Mouse (Mus musculus) forebrain, embryonic 13.5 days (tissue): ENCODE measurements around the gene Proser2. TPM values are rescaled to one million over a fixed set of nuclear protein-coding genes. Genes with fewer than 3 reads are reported as not detected.
"Not testable (repeated sequence)": the region's sequence is repeated elsewhere in the genome, so short reads cannot be mapped to it uniquely, and the experiment has no call there.

Experiments used
- ATAC-seq: fragments of 200-750 bp; cut with Nextera tagmentation; 2 replicates; pipeline ENCODE4 v1.8.0; 2017
- H3K27ac ChIP-seq: fragments of 300-500 bp; sonication (generic); 2 replicates; pipeline ENCODE4 v1.5.1; 2015; ENCODE audit warnings: inconsistent platforms, mild to moderate bottlenecking, moderate library complexity
- H3K27me3 ChIP-seq: fragments of 300-500 bp; sonication (generic); 2 replicates; pipeline ENCODE4 v1.6.1; 2015; ENCODE audit warnings: mild to moderate bottlenecking, inconsistent platforms
- H3K36me3 ChIP-seq: fragments of 300-500 bp; sonication (generic); 2 replicates; pipeline ENCODE4 v1.6.1; 2015; ENCODE audit warnings: mild to moderate bottlenecking, inconsistent platforms; ENCODE audit not compliant: poor library complexity, severe bottlenecking
- H3K4me1 ChIP-seq: fragments of 300-500 bp; sonication (generic); 2 replicates; pipeline ENCODE4 v1.6.1; 2015; ENCODE audit warnings: inconsistent platforms
- H3K4me2 ChIP-seq: fragments of 300-500 bp; sonication (generic); 2 replicates; pipeline ENCODE4 v1.6.1; 2015; ENCODE audit warnings: inconsistent platforms, mild to moderate bottlenecking, moderate library complexity
- H3K4me3 ChIP-seq: fragments of 300-500 bp; sonication (generic); 2 replicates; pipeline ENCODE4 v1.5.1; 2015; ENCODE audit warnings: mild to moderate bottlenecking, inconsistent platforms
- H3K9ac ChIP-seq: fragments of 300-500 bp; sonication (generic); 2 replicates; pipeline ENCODE4 v1.6.1; 2015; ENCODE audit warnings: mild to moderate bottlenecking, inconsistent platforms
- H3K9me3 ChIP-seq: fragments of 300-500 bp; sonication (generic); replicated peaks from 2 replicates; pipeline ENCODE4 v1.6.1; 2016; ENCODE audit warnings: inconsistent platforms
- WGBS: fragments of 180-500 bp; shearing (Covaris S2); methylation state at CpG from one replicate; pipeline ENCODE4 v1.1.7; 2015; 5-methylcytosine and 5-hydroxymethylcytosine counted together
- polyA plus RNA-seq: library from polyadenylated mRNA; unstranded; fragments of >200 nt; fragmentation: Nextera tagmentation; extraction: Ambion mirVana; gene quantifications from 2 replicates; pipeline ENCODE4 v1.2.1, GENCODE M21; 2015

Gene Proser2
- polyA plus RNA-seq, 1 experiment from 2014 or later = 2.4 TPM

DNA sequence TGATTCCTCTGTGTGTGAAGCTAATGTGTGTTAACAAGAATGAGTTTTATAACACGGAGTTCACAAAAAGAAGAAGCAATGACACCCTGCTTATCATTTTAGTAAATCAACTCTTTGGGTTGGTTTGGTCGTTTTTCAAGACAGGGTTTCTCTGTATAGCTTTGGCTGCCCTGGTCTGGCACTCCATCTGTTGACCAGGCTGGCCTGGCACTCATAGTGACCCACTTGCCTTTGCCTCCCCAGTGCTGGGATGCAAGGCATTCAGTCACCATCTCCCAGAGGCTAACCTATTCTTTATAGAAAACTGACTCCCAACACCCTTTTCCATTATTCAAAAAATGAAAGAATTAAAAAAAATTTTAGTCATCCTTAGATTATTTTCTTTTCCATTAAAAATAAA is 8.9 kb downstream of the Proser2 start:
- H3K36me3 ChIP-seq = no peaks in the 10 kb centered on the region
- no peaks in the 10 kb centered on the region for H3K4me1 ChIP-seq
- H3K4me3 ChIP-seq = no peak overlapping the region
- no peaks in the 10 kb centered on the region for H3K27me3 ChIP-seq
- H3K9me3 ChIP-seq = no peaks in the 10 kb centered on the region
- no peak overlapping the region for H3K9ac ChIP-seq
- no peak overlapping the region for H3K27ac ChIP-seq
- 69% methylated on average over 2 of the region's 2 CpGs for WGBS
- H3K4me2 ChIP-seq = no peak overlapping the region
- no peak for ATAC-seq

DNA sequence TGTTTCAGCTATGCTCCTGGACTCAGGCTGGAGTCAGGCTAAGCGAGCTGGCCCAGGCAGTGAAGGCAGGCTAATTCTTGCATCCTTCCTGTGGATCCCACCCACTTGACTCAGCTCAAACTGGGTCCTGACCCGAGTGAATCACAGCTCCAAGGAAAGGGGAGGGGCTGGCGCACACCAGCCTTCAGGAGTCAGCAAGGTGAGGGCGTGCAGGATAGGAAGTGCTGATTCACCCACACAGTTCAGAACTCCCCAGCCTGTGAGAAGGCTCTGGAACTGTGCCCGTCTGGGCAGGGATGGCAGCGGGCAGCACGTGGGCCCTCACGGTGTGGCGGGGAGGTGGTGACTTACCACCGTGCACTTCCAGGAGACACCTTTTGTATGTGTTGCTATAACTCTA is 11.8 kb downstream of the Proser2 start:
- no peaks in the 10 kb centered on the region for H3K9me3 ChIP-seq
- no peak overlapping the region for H3K4me2 ChIP-seq
- H3K36me3 ChIP-seq = no peaks in the 10 kb centered on the region
- 82% methylated on average over 10 of the region's 10 CpGs for WGBS
- no peak overlapping the region for H3K27ac ChIP-seq
- H3K27me3 ChIP-seq = no peaks in the 10 kb centered on the region
- no peak overlapping the region for H3K9ac ChIP-seq
- ATAC-seq = no peak
- no peaks in the 10 kb centered on the region for H3K4me1 ChIP-seq
- H3K4me3 ChIP-seq = no peak overlapping the region

DNA sequence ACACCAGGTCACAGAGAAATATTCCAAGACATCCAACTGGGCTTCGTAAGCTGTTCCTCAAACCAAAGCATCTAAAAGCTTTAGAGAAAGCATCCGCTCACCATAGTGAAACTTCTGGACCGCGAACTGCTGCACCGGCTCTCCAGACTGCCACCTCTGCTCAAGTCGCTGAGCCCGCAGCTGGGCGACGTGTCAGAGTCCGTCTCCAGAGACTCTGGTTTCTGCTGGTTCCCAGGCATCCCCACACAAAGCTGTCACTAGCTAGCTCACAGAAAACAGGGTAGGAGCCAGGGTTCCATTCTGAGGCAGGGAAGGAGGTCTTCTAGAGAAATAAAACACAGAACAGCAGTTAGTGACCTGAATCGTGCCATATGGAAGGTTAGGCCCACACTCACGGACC is 16.2 kb downstream of the Proser2 start:
- H3K4me3 ChIP-seq = no peak overlapping the region

DNA sequence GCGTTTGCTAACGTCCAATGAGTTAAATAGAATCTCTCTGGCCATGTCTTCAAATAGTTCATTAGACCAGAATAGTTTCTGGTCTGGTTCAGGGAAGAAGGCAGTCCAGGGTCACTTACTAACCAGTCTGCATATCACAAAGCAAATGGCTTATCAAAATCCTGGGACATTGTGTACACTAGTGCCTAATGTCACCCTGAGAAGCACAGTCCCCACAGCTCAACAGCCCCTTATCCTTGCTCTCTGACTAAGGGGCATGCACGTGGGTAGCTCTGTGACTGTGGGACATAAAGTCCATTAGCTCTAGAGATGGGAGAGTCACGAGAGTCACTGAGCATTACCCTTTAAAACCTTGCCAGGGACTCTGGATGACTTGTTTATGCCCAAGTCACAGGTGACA is 17.4 kb downstream of the Proser2 start:
- Histone ChIP-seq H3K27ac (no peak overlapping the region), H3K4me1 (no peaks in the 10 kb centered on the region), H3K4me3 (no peak overlapping the region), H3K36me3 (no peaks in the 10 kb centered on the region), H3K9ac (no peak overlapping the region), H3K9me3 (no peaks in the 10 kb centered on the region), H3K4me2 (no peak overlapping the region), H3K27me3 (no peaks in the 10 kb centered on the region)
- no peak for ATAC-seq
- WGBS = 68% methylated on average over 4 of the region's 4 CpGs

More for the DNA sequence above, 16.2 kb downstream of the Proser2 start:
- no peaks in the 10 kb centered on the region for H3K36me3 ChIP-seq
- ATAC-seq = no peak
- H3K27me3 ChIP-seq = no peaks in the 10 kb centered on the region
- H3K9me3 ChIP-seq = no peaks in the 10 kb centered on the region
- H3K4me1 ChIP-seq = no peaks in the 10 kb centered on the region
- H3K27ac ChIP-seq = no peak overlapping the region
- H3K9ac ChIP-seq = no peak overlapping the region
- no peak overlapping the region for H3K4me2 ChIP-seq
- 75% methylated on average over 12 of the region's 12 CpGs for WGBS

- H3K4me2 ChIP-seq = no peak overlapping the region
- no peak overlapping the region for H3K4me3 ChIP-seq
- H3K4me1 ChIP-seq = peaks cover 4% of the 10 kb centered on the region
- no peak overlapping the region for H3K27ac ChIP-seq
- WGBS = 96% methylated on average over 2 of the region's 2 CpGs
- H3K9me3 ChIP-seq = no peaks in the 10 kb centered on the region
- H3K27me3 ChIP-seq = peaks cover 18% of the 10 kb centered on the region
- ATAC-seq = no peak
- H3K36me3 ChIP-seq = no peaks in the 10 kb centered on the region
- H3K9ac ChIP-seq = no peak overlapping the region
These were observed 24.6 kb downstream of the Proser2 start for GRCm38 (mm10) chr2:6105437-6105836.

DNA sequence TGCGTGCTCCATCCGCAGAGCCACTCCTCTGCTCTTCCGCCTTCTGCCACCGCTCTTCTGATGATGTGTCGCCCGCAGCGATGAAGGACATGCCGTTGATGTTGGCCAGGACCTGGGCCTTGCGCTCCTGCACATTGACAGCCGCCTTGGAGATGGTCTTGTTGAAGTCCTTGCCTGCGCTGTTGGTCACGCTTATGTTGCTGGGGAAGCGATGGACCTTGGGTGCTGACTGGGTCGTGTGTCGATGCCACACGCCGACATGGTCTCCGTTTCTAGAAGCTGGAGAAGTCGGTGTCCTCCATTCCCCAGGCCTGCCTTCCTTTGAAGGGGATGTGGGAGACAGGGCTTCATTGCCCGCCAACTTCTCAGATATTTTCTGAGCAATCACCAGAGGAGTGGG is 29.3 kb downstream of the Proser2 start:
- ATAC-seq = no peak
- WGBS = 44% methylated on average over 20 of the region's 20 CpGs
- Histone ChIP-seq H3K27me3 (peaks cover 35% of the 10 kb centered on the region), H3K9ac (peak overlapping the region; percentile 60), H3K36me3 (no peaks in the 10 kb centered on the region), H3K4me1 (peaks cover 10% of the 10 kb centered on the region), H3K9me3 (no peaks in the 10 kb centered on the region), H3K27ac (no peak overlapping the region), H3K4me3 (peak overlapping the region; percentile 47), H3K4me2 (peak overlapping the region; percentile 91)

DNA sequence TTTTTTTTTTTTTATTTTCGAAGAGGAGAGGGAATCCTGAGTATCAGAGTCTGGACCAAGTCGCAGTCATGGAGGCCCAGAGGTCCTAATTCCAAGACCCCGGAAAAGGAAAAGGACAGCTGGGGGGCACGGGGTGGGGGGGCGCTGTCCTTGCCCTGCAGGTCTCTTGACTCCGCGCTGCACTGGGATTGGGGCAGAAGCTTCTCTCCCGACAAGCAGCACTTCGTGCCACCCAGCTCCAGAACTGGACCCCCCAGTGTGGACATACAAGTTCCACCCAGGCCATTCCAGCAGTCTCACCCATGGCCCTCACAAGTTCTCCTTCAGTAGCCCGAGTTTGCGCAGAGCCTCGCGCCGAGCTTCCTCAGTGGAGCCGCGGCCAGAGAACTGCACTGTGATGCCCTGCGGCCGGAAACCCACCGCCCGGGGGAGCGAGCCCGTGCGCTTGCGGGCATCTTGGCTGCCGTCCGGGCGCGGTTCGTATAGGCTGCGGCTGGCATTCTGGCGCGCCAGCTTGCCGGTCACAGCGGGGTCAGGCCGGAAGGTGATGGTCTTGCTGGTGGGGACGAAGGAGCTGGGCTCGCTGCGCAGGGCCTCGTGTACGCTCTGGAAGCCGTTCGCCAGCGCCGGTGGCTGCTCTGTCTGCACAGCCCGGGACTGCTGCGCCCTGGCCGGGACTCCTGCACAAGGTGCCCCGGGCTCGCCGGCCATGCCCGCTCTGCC is 29.8 kb downstream of the Proser2 start:
- Histone ChIP-seq H3K4me3 (peak overlapping the region; percentile 47), H3K27ac (no peak overlapping the region), H3K4me2 (peak overlapping the region; percentile 91), H3K9me3 (no peaks in the 10 kb centered on the region), H3K9ac (peak overlapping the region; percentile 60), H3K27me3 (peaks cover 35% of the 10 kb centered on the region), H3K4me1 (peaks cover 10% of the 10 kb centered on the region), H3K36me3 (no peaks in the 10 kb centered on the region)
- 15% methylated on average over 51 of the region's 51 CpGs for WGBS
- peak; percentile 79 for ATAC-seq

DNA sequence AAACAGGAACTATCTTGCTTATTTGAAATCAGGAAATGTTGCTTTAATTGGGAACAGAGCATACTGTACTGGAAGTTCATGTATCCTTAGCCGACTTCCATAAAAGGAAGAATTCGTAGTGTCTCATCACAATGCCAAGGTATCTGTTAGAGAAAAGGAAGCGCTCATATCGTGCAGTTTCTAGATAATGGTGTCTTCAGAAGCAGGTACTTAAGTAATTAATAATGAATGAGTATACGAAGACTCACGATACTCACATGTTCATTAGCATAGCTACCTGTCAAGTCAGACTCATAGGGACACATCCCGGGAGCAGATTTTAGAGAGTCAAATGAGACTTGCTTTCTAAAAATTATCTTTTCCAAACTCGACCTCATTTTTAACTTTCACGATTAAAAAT is 30.6 kb downstream of the Proser2 start:
- Histone ChIP-seq H3K9ac (no peak overlapping the region), H3K4me3 (no peak overlapping the region), H3K4me1 (peaks cover 10% of the 10 kb centered on the region), H3K4me2 (no peak overlapping the region), H3K27me3 (peaks cover 35% of the 10 kb centered on the region), H3K27ac (no peak overlapping the region), H3K9me3 (no peaks in the 10 kb centered on the region), H3K36me3 (no peaks in the 10 kb centered on the region)
- ATAC-seq = peak; percentile 38; the same call in 1 of the 2 replicates
- 80% methylated on average over 9 of the region's 9 CpGs for WGBS

DNA sequence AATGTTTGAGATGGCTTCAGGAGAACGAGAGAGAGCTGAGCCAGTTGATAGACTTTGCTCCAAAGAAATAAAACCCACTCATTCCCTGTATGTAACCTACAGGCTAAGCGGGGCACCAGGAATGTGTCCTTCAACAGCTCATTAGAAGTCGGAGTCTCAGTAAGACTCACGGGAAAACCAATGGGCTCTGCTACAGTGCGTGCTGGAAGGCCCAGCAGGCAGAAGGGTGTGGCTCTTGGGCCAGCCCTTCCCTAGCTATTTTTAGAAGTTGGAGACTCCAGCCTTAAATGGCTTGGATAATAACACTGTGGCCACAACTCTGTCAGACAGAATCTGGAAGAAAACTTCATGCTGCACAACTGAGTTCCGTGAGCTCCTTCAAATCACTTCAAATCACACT is 31.1 kb downstream of the Proser2 start:
- Histone ChIP-seq H3K36me3 (no peaks in the 10 kb centered on the region), H3K4me1 (peaks cover 10% of the 10 kb centered on the region), H3K9me3 (no peaks in the 10 kb centered on the region), H3K27me3 (peaks cover 35% of the 10 kb centered on the region), H3K9ac (no peak overlapping the region), H3K4me2 (no peak overlapping the region), H3K27ac (no peak overlapping the region), H3K4me3 (no peak overlapping the region)
- WGBS = 31% methylated on average over 6 of the region's 6 CpGs
- ATAC-seq = no peak

DNA sequence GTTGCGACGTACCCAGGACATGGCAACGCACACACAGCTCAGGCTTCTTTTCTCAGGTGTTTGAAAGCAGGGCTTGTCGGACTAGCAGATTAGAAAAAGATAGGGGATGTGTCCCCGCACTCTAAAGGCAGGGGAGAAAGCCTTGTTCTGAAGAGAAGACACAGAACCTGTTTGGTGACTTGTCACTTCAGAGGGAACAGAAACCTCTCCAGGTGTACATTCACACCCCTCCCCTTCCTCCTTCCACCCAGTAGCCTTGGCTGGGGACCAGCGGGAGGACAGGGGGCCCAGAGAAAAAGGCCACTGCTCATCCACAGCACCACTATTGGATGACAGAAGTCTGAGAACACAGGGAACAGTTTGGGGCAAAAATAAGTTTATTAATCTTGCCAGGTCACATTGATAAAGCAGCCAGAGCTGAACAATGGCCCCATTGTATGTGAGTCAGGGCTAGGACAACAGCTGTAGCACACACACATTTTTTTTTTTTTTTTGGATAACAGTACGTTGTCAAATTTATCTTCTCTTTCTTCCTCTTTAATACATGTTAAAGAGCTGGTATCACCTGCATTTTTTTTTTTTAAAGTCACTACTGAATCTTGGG is 32.8 kb downstream of the Proser2 start:
- WGBS = 78% methylated on average over 7 of the region's 7 CpGs
- Histone ChIP-seq H3K4me2 (no peak overlapping the region), H3K27ac (no peak overlapping the region), H3K9me3 (no peaks in the 10 kb centered on the region), H3K4me1 (peaks cover 10% of the 10 kb centered on the region), H3K9ac (no peak overlapping the region), H3K27me3 (peaks cover 33% of the 10 kb centered on the region), H3K36me3 (no peaks in the 10 kb centered on the region), H3K4me3 (no peak overlapping the region)
- ATAC-seq = no peak

DNA sequence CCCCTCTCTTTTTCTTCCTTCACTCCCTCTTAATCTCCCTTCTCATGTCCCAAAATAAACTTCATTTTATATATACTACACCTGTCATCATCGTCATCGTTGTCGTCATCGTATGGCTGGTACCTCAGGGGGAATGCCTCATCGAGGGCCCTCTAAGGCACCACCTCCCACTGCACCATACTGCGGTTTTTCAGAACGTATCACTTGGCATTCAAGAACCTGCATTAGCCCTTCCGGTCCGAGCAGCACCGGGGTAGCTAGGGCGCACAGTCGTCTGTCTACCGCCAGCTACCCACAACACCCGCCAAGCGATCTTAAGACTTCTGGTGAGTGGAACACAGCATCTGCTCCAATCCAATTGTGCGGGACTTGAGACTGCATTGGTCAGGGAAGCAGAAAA is 40.1 kb downstream of the Proser2 start:
- not testable (repeated sequence) for H3K9ac ChIP-seq
- 91% methylated on average over 16 of the region's 16 CpGs for WGBS

DNA sequence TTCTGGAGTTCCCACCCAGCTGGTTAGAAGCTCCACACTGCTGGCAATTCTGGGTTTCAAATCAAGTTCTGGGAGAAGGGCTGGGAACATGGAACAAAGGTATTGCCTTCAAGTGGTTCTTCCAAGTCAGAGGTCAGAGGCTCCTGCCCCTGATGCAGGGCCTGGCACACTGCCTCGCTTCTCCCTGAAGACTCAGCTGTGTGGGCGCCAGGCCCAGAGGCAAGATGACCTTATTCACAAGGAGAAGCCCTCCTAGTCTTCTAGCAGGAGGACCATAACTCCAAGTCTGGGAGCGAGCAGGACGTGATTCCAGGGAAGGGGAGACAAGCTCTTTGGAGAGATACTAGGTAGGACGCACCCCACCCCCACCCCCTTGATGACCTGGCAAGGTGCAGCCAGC is 42.9 kb downstream of the Proser2 start:
- no peaks in the 10 kb centered on the region for H3K4me1 ChIP-seq
- ATAC-seq = no peak
- 94% methylated on average over 5 of the region's 5 CpGs for WGBS

More for the DNA sequence above, 40.1 kb downstream of the Proser2 start:
- not testable (repeated sequence) for H3K9me3 ChIP-seq, H3K27me3 ChIP-seq, H3K36me3 ChIP-seq, H3K4me1 ChIP-seq, H3K4me3 ChIP-seq, H3K4me2 ChIP-seq, H3K27ac ChIP-seq, ATAC-seq

More for the DNA sequence above, 42.9 kb downstream of the Proser2 start:
- no peak overlapping the region for H3K9ac ChIP-seq
- no peak overlapping the region for H3K4me3 ChIP-seq
- H3K36me3 ChIP-seq = no peaks in the 10 kb centered on the region
- no peaks in the 10 kb centered on the region for H3K27me3 ChIP-seq
- H3K9me3 ChIP-seq = no peaks in the 10 kb centered on the region
- H3K27ac ChIP-seq = no peak overlapping the region
- H3K4me2 ChIP-seq = no peak overlapping the region
